Mouse (Mus musculus): ENCODE measurements at regions not wholly inside any gene's neighbourhood (a gene's known extent, or its start where the extent isn't known, plus 50 kb on each side); places are given as distances from the start of the nearest gene placed in this dataset.

- TF ChIP-seq GATA4 (IDR thresholded peaks at IDR 0.05; ENCODE audit: insufficient replicate concordance, low read length) = peak; percentile 52; the same call in 1 of the 2 replicates
Observed at GRCm38 (mm10) chr8:115473974-115474373, 233.6 kb downstream of the Maf start.

- TF ChIP-seq GATA4 (IDR thresholded peaks at IDR 0.05; ENCODE audit: insufficient replicate concordance, low read length) = no peak
Observed at GRCm38 (mm10) chr8:115466553-115466952, 241.0 kb downstream of the Maf start.

- TF ChIP-seq GATA4 (IDR thresholded peaks at IDR 0.05; ENCODE audit: insufficient replicate concordance, low read length) = no peak
Observed at GRCm38 (mm10) chr8:115466122-115466521, 241.5 kb downstream of the Maf start.

- no peak for TF ChIP-seq GATA4 (IDR thresholded peaks at IDR 0.05; ENCODE audit: insufficient replicate concordance, low read length)
Observed at GRCm38 (mm10) chr8:115462657-115463056, 244.9 kb downstream of the Maf start.

GRCm38 (mm10) chr8:115458119-115458518 lies 249.5 kb downstream of the Maf start:
- no peak for TF ChIP-seq GATA4 (IDR thresholded peaks at IDR 0.05; ENCODE audit: insufficient replicate concordance, low read length)

- TF ChIP-seq GATA4 (IDR thresholded peaks at IDR 0.05; ENCODE audit: insufficient replicate concordance, low read length) = no peak
Observed at GRCm38 (mm10) chr8:115450789-115451188, 256.8 kb downstream of the Maf start.

- no peak for TF ChIP-seq GATA4 (IDR thresholded peaks at IDR 0.05; ENCODE audit: insufficient replicate concordance, low read length)
Observed at GRCm38 (mm10) chr8:115448367-115448766, 259.2 kb downstream of the Maf start.

GRCm38 (mm10) chr8:115444519-115444918 lies 263.1 kb downstream of the Maf start:
- no peak for TF ChIP-seq GATA4 (IDR thresholded peaks at IDR 0.05; ENCODE audit: insufficient replicate concordance, low read length)

- no peak for TF ChIP-seq GATA4 (IDR thresholded peaks at IDR 0.05; ENCODE audit: insufficient replicate concordance, low read length)
Observed at GRCm38 (mm10) chr8:115441943-115442550, 265.5 kb downstream of the Maf start.

- TF ChIP-seq GATA4 (IDR thresholded peaks at IDR 0.05; ENCODE audit: insufficient replicate concordance, low read length) = no peak
Observed at GRCm38 (mm10) chr8:115441323-115441722, 266.3 kb downstream of the Maf start.

- TF ChIP-seq GATA4 (IDR thresholded peaks at IDR 0.05; ENCODE audit: insufficient replicate concordance, low read length) = no peak
Observed at GRCm38 (mm10) chr8:115440151-115440550, 267.4 kb downstream of the Maf start.

GRCm38 (mm10) chr8:115439512-115439911 lies 268.1 kb downstream of the Maf start:
- no peak for TF ChIP-seq GATA4 (IDR thresholded peaks at IDR 0.05; ENCODE audit: insufficient replicate concordance, low read length)

GRCm38 (mm10) chr8:115437956-115438355 lies 269.6 kb downstream of the Maf start:
- no peak for TF ChIP-seq GATA4 (IDR thresholded peaks at IDR 0.05; ENCODE audit: insufficient replicate concordance, low read length)

GRCm38 (mm10) chr8:115436356-115436721 lies 271.3 kb downstream of the Maf start:
- no peak for TF ChIP-seq GATA4 (IDR thresholded peaks at IDR 0.05; ENCODE audit: insufficient replicate concordance, low read length)

GRCm38 (mm10) chr8:115435720-115436355 lies 271.8 kb downstream of the Maf start:
- TF ChIP-seq GATA4 (IDR thresholded peaks at IDR 0.05; ENCODE audit: insufficient replicate concordance, low read length) = no peak

- no peak for TF ChIP-seq GATA4 (IDR thresholded peaks at IDR 0.05; ENCODE audit: insufficient replicate concordance, low read length)
Observed at GRCm38 (mm10) chr8:115432396-115433040, 275.1 kb downstream of the Maf start.

Measured in liver, adult (tissue).